Mouse (Mus musculus) ZHBTc4 (cell line): ENCODE data around the gene Gm29289.
"Not testable (repeated sequence)": the region's sequence is repeated elsewhere in the genome, so short reads cannot be mapped to it uniquely, and the experiment has no call there.

Source experiments
- DNase-seq: peaks from one replicate; pipeline ENCODE4 v3.0.0-alpha.2; 2011; ENCODE audit warnings: low read depth, low spot score

The Gm29289 gene

DNA sequence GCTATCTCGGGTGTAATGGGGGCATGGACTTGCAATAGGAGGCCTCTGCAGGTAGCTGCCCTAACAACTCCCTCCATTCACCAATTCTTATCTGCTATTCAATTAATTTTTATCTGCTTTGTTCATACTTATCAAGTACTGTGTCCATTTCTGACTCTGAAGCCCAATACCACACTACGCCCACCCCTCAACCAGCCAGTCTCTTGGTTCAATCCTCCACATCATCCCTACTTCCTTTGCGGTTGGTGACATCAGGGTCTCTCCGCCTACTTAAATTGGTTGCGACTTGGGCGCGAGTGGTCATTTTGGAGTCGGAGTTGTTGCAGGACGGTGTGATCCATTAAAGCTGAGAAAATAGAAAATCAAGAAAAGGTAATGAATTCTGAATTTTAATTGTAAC lies at the start of gene Gm29289:
TSS of gene Gm29289 (plus strand) at position 301 of the 400 bp plus-strand sequence.
- not testable (repeated sequence) for DNase-seq

GRCm38 (mm10) chrY:2900689-2901088 lies 31.7 kb upstream of the Gm29289 start, which contains the start of gene Gm10352:
Gene Gm10352 (plus strand): TSS chrY:2900989.
- not testable (repeated sequence) for DNase-seq
